Mouse (Mus musculus): ENCODE results near the gene Sbds.
A peak's percentile ranks its signal among the peaks of the same experiment; 100 is the strongest.

DNA sequence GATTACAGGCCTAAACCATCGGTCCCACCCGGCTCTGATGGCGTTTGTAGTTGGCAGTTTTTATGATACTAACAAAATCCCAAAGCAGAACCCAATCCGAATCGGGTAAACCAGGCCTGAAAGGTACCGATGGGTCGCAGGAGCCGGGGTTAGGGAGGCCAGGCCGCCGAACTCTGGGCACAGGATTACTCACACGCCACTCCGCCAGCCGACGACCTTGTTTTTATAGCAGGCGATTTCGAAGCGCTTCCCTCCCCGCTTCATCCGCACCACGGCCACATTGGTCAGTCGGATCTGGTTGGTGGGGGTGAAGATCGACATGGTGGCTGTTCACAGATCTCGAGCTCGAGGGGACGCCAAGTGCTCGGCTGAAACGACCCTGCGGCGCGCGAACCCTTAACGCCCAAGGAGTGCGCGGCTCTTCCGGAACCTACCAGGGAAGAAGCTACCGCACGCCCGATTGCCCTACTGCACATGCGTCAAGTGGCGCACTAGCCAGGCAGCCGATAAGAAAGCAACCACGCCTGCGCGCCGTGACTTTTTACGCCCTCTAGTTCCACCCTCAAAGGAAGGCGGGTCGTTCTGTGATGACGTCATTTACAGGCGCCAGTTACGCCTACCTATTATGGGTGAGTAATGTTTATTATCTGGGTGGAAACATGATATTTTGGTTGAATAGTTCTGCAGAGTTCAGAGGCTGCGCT, at the start of gene Sbds, which contains the start of gene Tyw1:
- TF ChIP-seq CTCF (IDR thresholded peaks at IDR 0.05; ENCODE audit: extremely low read depth, insufficient read depth, insufficient read length, insufficient replicate concordance) (no peak), POLR2A (IDR thresholded peaks at IDR 0.05; ENCODE audit: low read depth, low read length) (peak; percentile 93)

Measured in spleen, adult 2 months (tissue).